Mouse (Mus musculus): ENCODE data around the gene Gstcd. TPM values are rescaled to one million over a fixed set of nuclear protein-coding genes. Genes with fewer than 3 reads are reported as not detected.
A peak's percentile ranks its signal among the peaks of the same experiment; 100 is the strongest.

The Gstcd gene
- polyA plus RNA-seq, 1 experiment from 2014 or later: 10.5 TPM

- peaks cover 5% of the 10 kb centered on the region for H3K36me3 ChIP-seq (replicated peaks; ENCODE audit: control insufficient read depth, insufficient read depth, low read depth, low read length)
- no peak for ATAC-seq (replicated peaks; ENCODE audit: insufficient number of reproducible peaks, low FRiP score, low TSS enrichment, low read depth)
- 87% methylated on average over 3 of the region's 3 CpGs for WGBS
These were observed 11.9 kb upstream of the Gstcd start for GRCm38 (mm10) chr3:133103768-133104167.

DNA sequence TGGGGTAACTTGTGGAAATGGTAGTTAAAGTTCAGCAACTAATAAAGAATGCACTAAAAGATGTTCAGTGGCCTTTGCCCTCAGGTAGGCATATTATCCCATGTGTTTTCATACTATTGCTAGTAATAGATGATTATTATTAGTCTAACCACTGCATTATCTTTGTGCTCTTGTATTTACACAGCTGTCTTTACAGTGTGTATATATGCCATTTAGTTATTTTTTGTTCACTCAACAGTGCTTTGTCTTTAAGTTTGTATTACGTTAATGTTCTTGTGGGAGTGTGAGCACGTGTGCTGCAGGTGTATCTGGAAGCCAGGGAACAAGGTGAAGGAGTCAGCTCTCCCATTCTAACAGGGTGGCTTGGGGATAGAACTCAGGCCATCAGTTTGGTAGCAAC is 7.1 kb upstream of the Gstcd start:
- no peaks in the 10 kb centered on the region for H3K4me1 ChIP-seq (ENCODE audit: control insufficient read depth, insufficient read depth, low read length)
- H3K36me3 ChIP-seq (replicated peaks; ENCODE audit: control insufficient read depth, insufficient read depth, low read depth, low read length): peaks cover 4% of the 10 kb centered on the region
- no peak for DNase-seq (ENCODE audit: low spot score)
- no peak overlapping the region for H3K27ac ChIP-seq (replicated peaks; ENCODE audit: low read depth, low read length)
- no peaks in the 10 kb centered on the region for H3K9me3 ChIP-seq (replicated peaks; ENCODE audit: control insufficient read depth, low read length)
- WGBS: 82% methylated on average over 2 of the region's 2 CpGs
- no peak overlapping the region for H3K4me3 ChIP-seq (ENCODE audit: low read depth, low read length)
- H3K4me2 ChIP-seq (ENCODE audit: low read depth, low read length): no peak overlapping the region
- H3K27me3 ChIP-seq (ENCODE audit: control insufficient read depth, insufficient read depth, low read length): no peaks in the 10 kb centered on the region
- no peak overlapping the region for H3K9ac ChIP-seq (replicated peaks; ENCODE audit: low read length)
- no peak for ATAC-seq (replicated peaks; ENCODE audit: insufficient number of reproducible peaks, low FRiP score, low TSS enrichment, low read depth)

More at GRCm38 (mm10) chr3:133103768-133104167, 11.9 kb upstream of the Gstcd start:
- Histone ChIP-seq H3K4me1 (ENCODE audit: control insufficient read depth, insufficient read depth, low read length) (no peaks in the 10 kb centered on the region), H3K4me3 (ENCODE audit: low read depth, low read length) (no peak overlapping the region), H3K9me3 (replicated peaks; ENCODE audit: control insufficient read depth, low read length) (no peaks in the 10 kb centered on the region), H3K27me3 (ENCODE audit: control insufficient read depth, insufficient read depth, low read length) (no peaks in the 10 kb centered on the region), H3K27ac (replicated peaks; ENCODE audit: low read depth, low read length) (no peak overlapping the region), H3K9ac (replicated peaks; ENCODE audit: low read length) (no peak overlapping the region), H3K4me2 (ENCODE audit: low read depth, low read length) (no peak overlapping the region)
- DNase-seq (ENCODE audit: low spot score): no peak

- 95% methylated on average over 4 of the region's 4 CpGs for WGBS
- Histone ChIP-seq H3K4me2 (ENCODE audit: low read depth, low read length) (no peak overlapping the region), H3K9ac (replicated peaks; ENCODE audit: low read length) (no peak overlapping the region), H3K27me3 (ENCODE audit: control insufficient read depth, insufficient read depth, low read length) (no peaks in the 10 kb centered on the region), H3K4me1 (ENCODE audit: control insufficient read depth, insufficient read depth, low read length) (no peaks in the 10 kb centered on the region), H3K4me3 (ENCODE audit: low read depth, low read length) (no peak overlapping the region), H3K27ac (replicated peaks; ENCODE audit: low read depth, low read length) (no peak overlapping the region), H3K36me3 (replicated peaks; ENCODE audit: control insufficient read depth, insufficient read depth, low read depth, low read length) (peaks cover 4% of the 10 kb centered on the region; the same call in 1 of the 2 replicates), H3K9me3 (replicated peaks; ENCODE audit: control insufficient read depth, low read length) (no peaks in the 10 kb centered on the region)
- ATAC-seq (replicated peaks; ENCODE audit: insufficient number of reproducible peaks, low FRiP score, low TSS enrichment, low read depth) (no peak), DNase-seq (ENCODE audit: low spot score) (no peak)
These were observed 6.5 kb upstream of the Gstcd start for GRCm38 (mm10) chr3:133098336-133098735.

DNA sequence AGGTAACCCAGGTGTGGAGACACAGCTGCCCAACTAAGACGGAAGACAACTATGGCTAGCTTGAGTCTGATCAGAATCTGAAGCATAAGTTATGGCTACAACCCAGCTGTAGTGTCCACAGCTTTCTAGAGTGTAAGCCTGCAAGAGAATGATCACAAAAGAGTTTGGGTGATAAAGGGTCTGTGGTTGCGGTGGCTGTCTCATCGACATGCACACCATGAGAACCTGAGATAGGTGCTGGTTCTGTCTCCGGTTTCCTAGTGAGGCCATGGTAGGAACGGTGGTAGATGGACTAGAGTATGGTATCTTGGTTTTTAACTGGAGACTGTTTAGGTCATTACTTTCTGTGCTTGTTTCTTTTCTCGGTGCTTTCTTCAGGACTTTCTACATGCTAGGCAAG is 6.1 kb upstream of the Gstcd start:
- H3K27ac ChIP-seq (replicated peaks; ENCODE audit: low read depth, low read length): no peak overlapping the region
- no peaks in the 10 kb centered on the region for H3K4me1 ChIP-seq (ENCODE audit: control insufficient read depth, insufficient read depth, low read length)
- no peak overlapping the region for H3K9ac ChIP-seq (replicated peaks; ENCODE audit: low read length)
- DNase-seq (ENCODE audit: low spot score) (no peak), ATAC-seq (replicated peaks; ENCODE audit: insufficient number of reproducible peaks, low FRiP score, low TSS enrichment, low read depth) (no peak)
- no peak overlapping the region for H3K4me2 ChIP-seq (ENCODE audit: low read depth, low read length)
- H3K27me3 ChIP-seq (ENCODE audit: control insufficient read depth, insufficient read depth, low read length): no peaks in the 10 kb centered on the region
- 94% methylated on average over 6 of the region's 6 CpGs for WGBS
- no peak overlapping the region for H3K4me3 ChIP-seq (ENCODE audit: low read depth, low read length)
- H3K9me3 ChIP-seq (replicated peaks; ENCODE audit: control insufficient read depth, low read length): no peaks in the 10 kb centered on the region
- H3K36me3 ChIP-seq (replicated peaks; ENCODE audit: control insufficient read depth, insufficient read depth, low read depth, low read length): peaks cover 4% of the 10 kb centered on the region; the same call in 1 of the 2 replicates

- WGBS: 84% methylated on average over 1 of the region's 1 CpGs
- ATAC-seq (replicated peaks; ENCODE audit: insufficient number of reproducible peaks, low FRiP score, low TSS enrichment, low read depth) (no peak), DNase-seq (ENCODE audit: low spot score) (no peak)
- no peaks in the 10 kb centered on the region for H3K9me3 ChIP-seq (replicated peaks; ENCODE audit: control insufficient read depth, low read length)
- H3K4me2 ChIP-seq (ENCODE audit: low read depth, low read length): no peak overlapping the region
- H3K4me3 ChIP-seq (ENCODE audit: low read depth, low read length): no peak overlapping the region
- no peak overlapping the region for H3K9ac ChIP-seq (replicated peaks; ENCODE audit: low read length)
- H3K4me1 ChIP-seq (ENCODE audit: control insufficient read depth, insufficient read depth, low read length): no peaks in the 10 kb centered on the region
- no peaks in the 10 kb centered on the region for H3K36me3 ChIP-seq (replicated peaks; ENCODE audit: control insufficient read depth, insufficient read depth, low read depth, low read length)
- no peaks in the 10 kb centered on the region for H3K27me3 ChIP-seq (ENCODE audit: control insufficient read depth, insufficient read depth, low read length)
- H3K27ac ChIP-seq (replicated peaks; ENCODE audit: low read depth, low read length): no peak overlapping the region
These were observed 2.5 kb upstream of the Gstcd start for GRCm38 (mm10) chr3:133094305-133094704.

- DNase-seq (ENCODE audit: low spot score) (no peak), ATAC-seq (replicated peaks; ENCODE audit: insufficient number of reproducible peaks, low FRiP score, low TSS enrichment, low read depth) (no peak)
- no peaks in the 10 kb centered on the region for H3K9me3 ChIP-seq (replicated peaks; ENCODE audit: control insufficient read depth, low read length)
- no peaks in the 10 kb centered on the region for H3K36me3 ChIP-seq (replicated peaks; ENCODE audit: control insufficient read depth, insufficient read depth, low read depth, low read length)
- peak overlapping the region; percentile 48; the same call in 1 of the 2 replicates for H3K4me2 ChIP-seq (ENCODE audit: low read depth, low read length)
- H3K27ac ChIP-seq (replicated peaks; ENCODE audit: low read depth, low read length): no peak overlapping the region
- peak overlapping the region; percentile 89; the same call in 1 of the 2 replicates for H3K4me3 ChIP-seq (ENCODE audit: low read depth, low read length)
- no peaks in the 10 kb centered on the region for H3K4me1 ChIP-seq (ENCODE audit: control insufficient read depth, insufficient read depth, low read length)
- H3K9ac ChIP-seq (replicated peaks; ENCODE audit: low read length): no peak overlapping the region; the same call in 1 of the 2 replicates
- WGBS: 94% methylated on average over 1 of the region's 1 CpGs
- H3K27me3 ChIP-seq (ENCODE audit: control insufficient read depth, insufficient read depth, low read length): no peaks in the 10 kb centered on the region
These were observed 1.1 kb upstream of the Gstcd start for GRCm38 (mm10) chr3:133092936-133093335.

DNA sequence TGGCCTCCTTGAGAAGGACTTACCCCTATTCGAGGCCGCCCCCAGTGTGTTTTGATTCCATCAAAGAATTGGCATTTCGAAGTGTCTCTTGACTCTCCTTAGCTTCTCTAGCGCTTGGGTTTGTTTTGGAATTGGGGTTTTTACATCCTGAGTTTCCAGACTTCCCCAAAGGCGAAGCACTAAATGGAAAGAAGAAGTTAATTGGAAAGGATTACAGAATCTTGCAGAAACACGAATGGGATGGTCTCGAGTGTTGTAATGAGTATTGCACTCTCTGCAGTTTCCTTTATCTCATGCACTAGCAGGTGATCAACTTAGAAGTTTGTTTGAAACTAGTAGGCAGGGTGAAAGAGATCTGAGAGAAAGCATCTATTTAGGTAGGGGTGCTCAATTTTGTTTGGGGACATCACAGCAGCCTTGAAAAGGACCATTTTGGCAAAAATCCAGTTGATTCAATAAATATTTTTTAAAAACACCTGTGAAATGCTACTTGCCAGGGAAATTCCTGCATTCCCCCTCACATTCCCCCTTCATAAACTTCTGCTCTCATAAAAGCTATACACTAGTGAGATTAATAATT is 531 bp upstream of the Gstcd start:
- Histone ChIP-seq H3K9ac (replicated peaks; ENCODE audit: low read length) (peak overlapping the region; percentile 99), H3K27me3 (ENCODE audit: control insufficient read depth, insufficient read depth, low read length) (no peaks in the 10 kb centered on the region), H3K4me3 (ENCODE audit: low read depth, low read length) (peak overlapping the region; percentile 89), H3K27ac (replicated peaks; ENCODE audit: low read depth, low read length) (peak overlapping the region; percentile 100), H3K36me3 (replicated peaks; ENCODE audit: control insufficient read depth, insufficient read depth, low read depth, low read length) (no peaks in the 10 kb centered on the region), H3K9me3 (replicated peaks; ENCODE audit: control insufficient read depth, low read length) (no peaks in the 10 kb centered on the region), H3K4me2 (ENCODE audit: low read depth, low read length) (peak overlapping the region; percentile 48), H3K4me1 (ENCODE audit: control insufficient read depth, insufficient read depth, low read length) (no peaks in the 10 kb centered on the region)
- under 1% methylated on average over 7 of the region's 7 CpGs for WGBS
- no peak for DNase-seq (ENCODE audit: low spot score)
- ATAC-seq (replicated peaks; ENCODE audit: insufficient number of reproducible peaks, low FRiP score, low TSS enrichment, low read depth): no peak

- no peaks in the 10 kb centered on the region for H3K4me1 ChIP-seq (ENCODE audit: control insufficient read depth, insufficient read depth, low read length)
- peak overlapping the region; percentile 68 for H3K4me2 ChIP-seq (ENCODE audit: low read depth, low read length)
- peak; percentile 14; the same call in 1 of the 2 replicates for ATAC-seq (replicated peaks; ENCODE audit: insufficient number of reproducible peaks, low FRiP score, low TSS enrichment, low read depth)
- H3K27me3 ChIP-seq (ENCODE audit: control insufficient read depth, insufficient read depth, low read length): no peaks in the 10 kb centered on the region
- H3K9ac ChIP-seq (replicated peaks; ENCODE audit: low read length): peak overlapping the region; percentile 99
- no peaks in the 10 kb centered on the region for H3K36me3 ChIP-seq (replicated peaks; ENCODE audit: control insufficient read depth, insufficient read depth, low read depth, low read length)
- 0% methylated on average over 44 of the region's 44 CpGs for WGBS
- peak overlapping the region; percentile 89 for H3K4me3 ChIP-seq (ENCODE audit: low read depth, low read length)
- peak; percentile 67 for DNase-seq (ENCODE audit: low spot score)
- peak overlapping the region; percentile 100 for H3K27ac ChIP-seq (replicated peaks; ENCODE audit: low read depth, low read length)
- H3K9me3 ChIP-seq (replicated peaks; ENCODE audit: control insufficient read depth, low read length): no peaks in the 10 kb centered on the region
These were observed 641 bp downstream of the Gstcd start for GRCm38 (mm10) chr3:133091121-133091663.

All from embryonic facial prominence, embryonic 11.5 days (tissue).